Mouse (Mus musculus) liver, embryonic 18 days (tissue): Measurements from ENCODE around the gene Sgsm1. TPM values are rescaled to one million over a fixed set of nuclear protein-coding genes. Genes with fewer than 3 reads are reported as not detected.

Experiments used
- polyA plus RNA-seq: library from polyadenylated mRNA; depleted of rRNA; stranded (reverse); fragments of >200 nt; gene quantifications from 2 replicates; pipeline ENCODE4 v1.2.3, GENCODE M21; 2012; rRNA removed

Gene Sgsm1
- polyA plus RNA-seq: 3.0 and 3.8 TPM in 2 replicates

DNA sequence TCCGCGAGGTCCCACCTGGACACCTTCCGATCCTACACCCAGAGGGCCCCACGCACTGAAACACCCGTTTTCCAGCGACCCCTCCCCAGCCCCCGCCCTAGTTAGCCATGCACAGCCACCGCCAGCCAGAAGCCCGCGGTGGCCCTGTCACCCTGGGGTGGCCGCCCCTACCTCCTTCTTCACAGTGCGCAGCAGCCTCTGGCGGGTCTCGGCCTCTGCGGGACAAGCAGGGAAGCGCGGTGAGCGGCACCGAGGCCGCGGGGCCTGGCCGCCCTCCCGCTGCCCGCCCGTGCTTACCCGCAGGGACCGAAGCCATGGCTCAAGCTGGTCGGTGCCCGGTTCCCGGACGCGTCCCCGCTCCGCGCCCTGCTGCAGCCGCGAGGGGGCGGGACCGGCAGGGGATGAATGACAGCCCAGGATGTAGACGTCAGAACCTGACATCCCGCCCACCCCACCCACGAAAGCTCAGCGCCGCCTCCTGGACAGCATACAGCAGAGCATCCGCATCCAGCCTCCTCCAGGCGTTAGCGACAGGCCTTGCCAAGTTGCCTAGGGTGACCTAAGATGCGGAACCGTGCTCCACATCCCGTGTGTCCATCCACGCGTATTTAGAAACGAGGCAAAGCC lies at the start of gene Sgsm1:
TSS of gene Sgsm1 (minus strand) at position 410 of the 627 bp plus-strand sequence.

DNA sequence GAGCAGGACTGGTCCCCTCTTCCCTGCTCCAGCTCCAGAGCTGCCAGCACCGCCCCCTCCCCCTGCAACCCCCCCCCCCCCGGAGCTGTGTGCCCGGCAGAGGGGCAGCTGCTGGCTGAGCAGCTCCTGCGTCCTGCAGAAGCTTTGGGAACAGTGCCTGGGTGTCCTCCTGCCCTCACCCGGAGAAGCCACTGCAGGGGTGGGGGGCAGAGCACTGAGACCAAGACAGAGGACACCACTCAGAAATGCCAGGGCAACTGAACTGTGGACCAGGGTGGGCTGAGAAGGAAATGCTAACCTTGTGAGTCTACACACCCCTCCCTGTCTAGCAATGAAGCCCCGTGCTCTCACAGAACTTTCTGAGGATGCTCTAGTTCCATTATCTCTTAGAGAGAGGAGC lies 46.6 kb upstream of the Sgsm1 start, which contains the start of gene Aym1:
TSS of gene Aym1 (plus strand) at position 109 of the 400 bp plus-strand sequence.

GRCm38 (mm10) chr5:113226632-113227102 lies 83.9 kb downstream of the Sgsm1 start, which contains the start of gene Tmem211:
Tmem211 (plus strand) TSS chr5:113226909.

DNA sequence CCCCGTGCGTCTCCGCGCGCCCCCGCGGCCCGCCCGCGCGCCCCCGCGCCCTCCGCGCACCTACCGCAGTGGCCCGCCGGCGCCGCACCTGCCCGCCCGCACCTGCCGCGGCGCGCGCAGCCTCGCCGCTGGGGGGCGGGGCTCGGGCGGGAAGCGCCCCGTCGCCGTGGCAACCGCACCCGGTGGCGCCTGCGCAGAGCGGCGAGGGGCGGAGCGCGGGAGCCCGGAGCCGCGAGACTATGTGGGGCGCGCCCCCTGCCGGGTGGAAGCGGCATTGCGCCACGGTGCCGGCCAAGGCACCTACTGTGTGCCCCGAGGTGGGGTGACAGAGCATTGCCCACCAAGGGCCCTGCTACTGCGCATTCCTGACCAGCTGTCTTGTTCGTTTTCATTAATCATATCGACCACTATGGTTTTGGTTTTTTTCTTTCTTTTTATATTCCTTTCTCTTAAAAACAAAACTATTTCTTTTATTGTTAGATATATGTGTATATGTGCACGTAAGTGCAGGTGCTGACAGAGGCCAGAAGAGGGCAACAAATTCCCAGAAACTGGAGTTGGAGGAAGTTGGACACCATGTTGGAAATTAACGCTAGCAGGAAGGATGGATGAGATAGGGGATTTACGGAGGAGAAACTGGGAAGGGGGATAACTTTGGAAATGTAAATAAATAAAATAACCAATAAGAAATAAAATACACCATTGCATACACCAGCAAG lies 89.3 kb downstream of the Sgsm1 start, which contains the start of gene 2900026A02Rik:
TSS of gene 2900026A02Rik (minus strand) at position 90 of the 719 bp plus-strand sequence.

Other genes starting within 250 kb of the Sgsm1 start
- not detected in 2 replicates for gene Crybb2, start 240.7 kb downstream of the Sgsm1 start, polyA plus RNA-seq
- 0.14 and 0.22 TPM in 2 replicates for gene Crybb3, start 229.2 kb downstream of the Sgsm1 start, polyA plus RNA-seq
- gene 2900026A02Rik, start 89.5 kb downstream of the Sgsm1 start, polyA plus RNA-seq: 3.2 and 3.8 TPM in 2 replicates
- not detected in 2 replicates for gene Tmem211, start 83.9 kb downstream of the Sgsm1 start, polyA plus RNA-seq
- gene Aym1, start 46.5 kb upstream of the Sgsm1 start, polyA plus RNA-seq: not detected in 2 replicates
- gene Wscd2, start 179.5 kb upstream of the Sgsm1 start, polyA plus RNA-seq: 0.02 TPM in 2 replicates